ENCODE assay signal across 26 mouse cellular contexts in the genomic region with DNA sequence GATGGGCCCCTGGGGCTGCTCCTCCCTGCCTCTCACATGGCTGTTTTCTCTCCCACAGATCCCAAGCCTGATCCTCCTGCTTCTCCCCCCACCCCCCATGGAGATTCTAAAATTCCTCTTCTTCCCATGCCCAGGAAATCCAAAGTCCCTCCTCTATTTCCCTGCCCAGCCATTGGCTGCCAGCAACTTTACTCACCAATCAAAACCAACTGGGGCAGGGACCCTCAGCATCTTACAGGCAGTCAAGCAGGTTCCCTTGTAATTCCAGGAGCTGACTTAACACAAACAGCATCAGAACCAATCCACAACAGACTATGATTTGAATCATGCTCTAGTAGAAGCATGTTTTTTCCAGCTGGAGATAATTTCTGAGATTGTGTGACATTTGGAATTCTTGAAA. TPM values are rescaled to one million over a fixed set of nuclear protein-coding genes. Genes with fewer than 3 reads are reported as not detected.
DNase-seq lines count a peak whose midpoint lies in the region; ATAC-seq and TF ChIP-seq lines count a peak whose summit lies in the region.
"Had no signal": no experiment of that assay in that cellular context is flagged by ENCODE, and none has a peak within 500 bp of the region (broad histone marks: within the 10 kb centered on the region; RNA-seq: fewer than 3 reads in every experiment).

No protein-coding gene starts in this region.

- peaks cover 0 to 2% of the 10 kb centered on the region in 2 experiments; a peak in 1 of 4 replicates for H3K4me1 ChIP-seq in ES-E14 (ENCODE audit: control insufficient read depth in 2 of 2, insufficient read depth in 2 of 2, low read length in 2 of 2, poor library complexity in 1 of 2)
- no peaks in the 10 kb centered on the region for H3K4me1 ChIP-seq in neural tube, embryonic 15.5 days

- H3K27ac ChIP-seq in ES-E14 (ENCODE audit: insufficient read depth, low read depth, low read length, poor library complexity, severe bottlenecking) = no peak overlapping the region
- no peak overlapping the region for H3K27ac ChIP-seq in neural tube, embryonic 15.5 days (replicated peaks)

- H3K36me3 ChIP-seq in ES-E14 (ENCODE audit: control insufficient read depth, insufficient read depth, low read length, poor library complexity, severe bottlenecking) = no peaks in the 10 kb centered on the region
- H3K36me3 ChIP-seq in neural tube, embryonic 15.5 days = no peaks in the 10 kb centered on the region
- H3K36me3 ChIP-seq: G1E had no signal

- no peak for ATAC-seq in neural tube, embryonic 15.5 days (ENCODE audit: low FRiP score)
- ATAC-seq: activated CD4-positive, CD25-positive, alpha-beta regulatory T cell, adult 4 months; CD4-positive, CD25-positive, alpha-beta regulatory T cell, adult 4 months; Patski had no signal

- in situ Hi-C loops in ES-E14 (cut with MboI; ENCODE audit: low sequenced_read_pairs in 2 of 2, unreplicated experiment in 2 of 2) = no loop called here

- no peaks in the 10 kb centered on the region for H3K9me3 ChIP-seq in ES-E14 (ENCODE audit: control insufficient read depth, insufficient read depth, low read depth, low read length)
- no peaks in the 10 kb centered on the region for H3K9me3 ChIP-seq in neural tube, embryonic 15.5 days (replicated peaks)
- H3K9me3 ChIP-seq: G1E had no signal

- intact Hi-C loops in left cerebral cortex, postnatal 14 days (cut with DNase I) = no loop called here

- DNase-seq in ES-CJ7 (ENCODE audit: low read depth, low spot score) = peak; percentile 69
- no peak for DNase-seq in ES-E14 (ENCODE audit: low read depth, low spot score)
- DNase-seq in R1 (ENCODE audit: low read depth, low spot score) = peak; percentile 82
- DNase-seq in ZHBTc4 (ENCODE audit: low read depth, low spot score) = peak; percentile 58
- no peak for DNase-seq in left cerebral cortex, postnatal 14 days (ENCODE audit: low spot score in 2 of 2)
- no peak for DNase-seq in kidney, adult 11 months
- no peak for DNase-seq in right cerebral cortex, postnatal 14 days
- DNase-seq: adrenal gland, adult 2 months; adrenal gland, adult 8-10 months; adrenal gland, postnatal 10 days; adrenal gland, postnatal 14 days; adrenal gland, postnatal 25 days; adrenal gland, postnatal 36 days; B cell, adult 2 months; cerebellum, adult 11 months; cerebellum, adult 11-12 months; cerebellum, adult 18-20 months; cerebellum, adult 2 months; cerebellum, adult 8-10 months; cerebellum, adult 9-10 months had no signal

- H3K4me3 ChIP-seq in ES-E14 (ENCODE audit: insufficient read depth in 1 of 2, low read depth in 1 of 2, low read length in 2 of 2, poor library complexity in 1 of 2, severe bottlenecking in 1 of 2) = no peak overlapping the region
- no peak overlapping the region for H3K4me3 ChIP-seq in neural tube, embryonic 15.5 days (replicated peaks)

- H3K27me3 ChIP-seq in neural tube, embryonic 15.5 days (replicated peaks) = no peaks in the 10 kb centered on the region
- H3K27me3 ChIP-seq: CH12.LX, Patski had no signal

- no peak overlapping the region for H3K4me2 ChIP-seq in neural tube, embryonic 15.5 days

- no peak overlapping the region for H3K9ac ChIP-seq in ES-E14 (ENCODE audit: insufficient read depth, low read depth, low read length, poor library complexity, severe bottlenecking)
- H3K9ac ChIP-seq in neural tube, embryonic 15.5 days (replicated peaks) = no peak overlapping the region

TF ChIP-seq in ES-E14, 5 proteins besides CTCF, POLR2A, EP300 and RAD21:
- TF ChIP-seq CHD2 (IDR thresholded peaks at IDR 0.05; ENCODE audit: low read depth, low read length) (peak; percentile 52; the same call in 1 of the 2 replicates), MAFK (IDR thresholded peaks at IDR 0.05; ENCODE audit: insufficient read depth, low read depth, low read length) (no peak)
TF ChIP-seq in ES-E14: peak in this region for 1.

RNA-seq across cellular contexts. Expression of a gene that starts 7.4 kb away (rescaled TPM):
- 9.7 and 12.1 TPM in 2 replicates for total RNA-seq in ES-E14 (2012; rRNA removed)
- polyA plus RNA-seq in neural tube, embryonic 15.5 days (2015; fragmentation: Nextera tagmentation; extraction: Ambion mirVana) = 31.6 and 39.2 TPM in 2 replicates
- 10 to 100 TPM; 22.0 to 23.9 TPM for total RNA-seq in left cerebral cortex, postnatal 14 days (2021)

RNA-seq across cellular contexts. Expression of a gene that starts 19.9 kb away (rescaled TPM):
- total RNA-seq in ES-E14 (2012; rRNA removed) = 52.2 and 75.6 TPM in 2 replicates
- 64.9 and 66.2 TPM in 2 replicates for polyA plus RNA-seq in neural tube, embryonic 15.5 days (2015; fragmentation: Nextera tagmentation; extraction: Ambion mirVana)
- total RNA-seq in left cerebral cortex, postnatal 14 days (2021) = 10 to 100 TPM; 76.1 to 81.7 TPM

RNA-seq across cellular contexts. Expression of a gene that starts 28.2 kb away (rescaled TPM):
- total RNA-seq in ES-E14 (2012; rRNA removed) = 87.9 and 99.5 TPM in 2 replicates
- 68.2 and 81.5 TPM in 2 replicates for polyA plus RNA-seq in neural tube, embryonic 15.5 days (2015; fragmentation: Nextera tagmentation; extraction: Ambion mirVana)
- 10 to 100 TPM; 83.1 to 98.5 TPM for total RNA-seq in left cerebral cortex, postnatal 14 days (2021)

RNA-seq across cellular contexts. Expression of a gene that starts 33.6 kb away (rescaled TPM):
- total RNA-seq in ES-E14 (2012; rRNA removed) = 10.5 and 14.5 TPM in 2 replicates
- polyA plus RNA-seq in neural tube, embryonic 15.5 days (2015; fragmentation: Nextera tagmentation; extraction: Ambion mirVana) = 19.1 and 21.7 TPM in 2 replicates
- 10 to 100 TPM; 23.9 to 24.4 TPM for total RNA-seq in left cerebral cortex, postnatal 14 days (2021)

RNA-seq across cellular contexts. Expression of a gene that starts 58.6 kb away (rescaled TPM):
- 15.0 and 19.3 TPM in 2 replicates for total RNA-seq in ES-E14 (2012; rRNA removed)
- polyA plus RNA-seq in neural tube, embryonic 15.5 days (2015; fragmentation: Nextera tagmentation; extraction: Ambion mirVana) = 12.7 and 18.3 TPM in 2 replicates
- 10 to 100 TPM; 12.6 to 15.9 TPM for total RNA-seq in left cerebral cortex, postnatal 14 days (2021)

Comparison
In these comparisons a context has a peak if more than half of its experiments do, and no peak if none do; other contexts are left out.
1. DNase-seq: peak in ES-CJ7 (single experiment), R1 (single experiment) and ZHBTc4 (single experiment); none in ES-E14 (single experiment), left cerebral cortex, postnatal 14 days (0 of 2), kidney, adult 11 months (single experiment) and right cerebral cortex, postnatal 14 days (single experiment).